Mouse (Mus musculus) hindbrain, postnatal 0 days (tissue): ENCODE measurements at regions not wholly inside any gene's neighbourhood (a gene's known extent, or its start where the extent isn't known, plus 50 kb on each side); places are given as distances from the start of the nearest gene placed in this dataset.

Experiments
- ATAC-seq: fragments of 200-750 bp; cut with Nextera tagmentation; 2 replicates; pipeline ENCODE4 v1.8.0; 2017; ENCODE audit warnings: mild to moderate bottlenecking, moderate TSS enrichment, moderate library complexity
- DNase-seq: peaks from one replicate; pipeline ENCODE4 v3.0.0-alpha.2; 2015; ENCODE audit warnings: low spot score
- H3K27ac ChIP-seq: fragments of 300-500 bp; sonication (generic); 2 replicates; pipeline ENCODE4 v1.5.1; 2014; ENCODE audit warnings: mild to moderate bottlenecking
- H3K27me3 ChIP-seq: fragments of 300-500 bp; sonication (generic); 2 replicates; pipeline ENCODE4 v1.6.1; 2014; ENCODE audit warnings: low read length, mixed read lengths; ENCODE audit not compliant: insufficient read depth
- H3K36me3 ChIP-seq: fragments of 300-500 bp; sonication (generic); 2 replicates; pipeline ENCODE4 v1.6.1; 2014; ENCODE audit warnings: low read length, mixed read lengths; ENCODE audit not compliant: insufficient read depth
- H3K4me1 ChIP-seq: fragments of 300-500 bp; sonication (generic); 2 replicates; pipeline ENCODE4 v1.6.1; 2014; ENCODE audit warnings: antibody characterized with exemption, low read length, mixed read lengths; ENCODE audit not compliant: insufficient read depth
- H3K4me2 ChIP-seq: fragments of 300-500 bp; sonication (generic); 2 replicates; pipeline ENCODE4 v1.6.1; 2014; ENCODE audit warnings: low read depth, mild to moderate bottlenecking, low read length, moderate library complexity, mixed read lengths
- H3K4me3 ChIP-seq: fragments of 300-500 bp; sonication (generic); 2 replicates; pipeline ENCODE4 v1.5.1; 2014; ENCODE audit warnings: low read length
- H3K9ac ChIP-seq: fragments of 300-500 bp; sonication (generic); replicated peaks from 2 replicates; pipeline ENCODE4 v1.6.1; 2014; ENCODE audit warnings: mild to moderate bottlenecking, low read length, moderate library complexity, mixed read lengths
- H3K9me3 ChIP-seq: fragments of 300-500 bp; sonication (generic); 2 replicates; pipeline ENCODE4 v1.6.1; 2016; ENCODE audit warnings: low read length, mixed read lengths
- CTCF ChIP-seq: IDR thresholded peaks from 2 replicates; pipeline ENCODE4 v1.5.1; 2016; ENCODE audit warnings: antibody characterized with exemption, control low read depth, low read depth
- WGBS: fragments of 180-500 bp; shearing (Covaris S2); extraction: QIAGEN DNeasy Blood & Tissue Kit; methylation state at CpG from one replicate; pipeline ENCODE4 v1.1.7; 2014; 5-methylcytosine and 5-hydroxymethylcytosine counted together

- TF ChIP-seq CTCF = no peak
- Histone ChIP-seq H3K9me3 (no peaks in the 10 kb centered on the region), H3K27me3 (no peaks in the 10 kb centered on the region), H3K27ac (no peak overlapping the region), H3K4me1 (no peaks in the 10 kb centered on the region), H3K9ac (no peak overlapping the region), H3K36me3 (no peaks in the 10 kb centered on the region), H3K4me2 (no peak overlapping the region), H3K4me3 (no peak overlapping the region)
- no peak for DNase-seq
- no peak for ATAC-seq
- WGBS = 91% methylated on average over 3 of the region's 3 CpGs
Measured at GRCm38 (mm10) chr1:13949241-13949640, 2143.9 kb downstream of the 4930444P10Rik start.

- H3K27me3 ChIP-seq = no peaks in the 10 kb centered on the region
- no peak overlapping the region for H3K9ac ChIP-seq
- H3K27ac ChIP-seq = no peak overlapping the region
- no peak for TF ChIP-seq CTCF
- no peaks in the 10 kb centered on the region for H3K4me1 ChIP-seq
- H3K4me2 ChIP-seq = no peak overlapping the region
- DNase-seq (no peak), ATAC-seq (no peak)
- WGBS = 91% methylated on average over 3 of the region's 3 CpGs
- no peaks in the 10 kb centered on the region for H3K36me3 ChIP-seq
- no peaks in the 10 kb centered on the region for H3K9me3 ChIP-seq
- H3K4me3 ChIP-seq = no peak overlapping the region
Measured at GRCm38 (mm10) chr1:13941351-13941750, 2151.8 kb downstream of the 4930444P10Rik start.

DNA sequence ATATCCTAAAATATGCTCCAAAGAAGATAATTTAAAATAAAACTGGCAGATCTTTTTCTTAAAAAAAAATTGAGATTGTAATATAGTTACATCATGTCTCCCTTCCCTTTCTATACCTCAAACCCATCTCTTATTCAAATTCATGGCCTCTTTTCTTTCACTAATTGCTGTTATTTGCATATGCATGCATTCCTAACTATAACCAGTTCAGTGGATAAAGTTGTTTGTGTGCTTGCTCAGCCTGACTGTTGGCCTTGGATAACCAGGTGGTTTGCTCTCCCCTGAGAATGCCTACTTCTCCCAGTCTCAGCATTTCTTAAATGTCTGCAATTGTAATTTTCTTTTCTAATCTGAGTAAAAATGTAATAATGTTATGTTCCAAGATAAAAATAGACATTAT is 2154.8 kb downstream of the 4930444P10Rik start:
- H3K4me1 ChIP-seq = no peaks in the 10 kb centered on the region
- no peak overlapping the region for H3K4me2 ChIP-seq
- no peak overlapping the region for H3K9ac ChIP-seq
- H3K27ac ChIP-seq = no peak overlapping the region
- DNase-seq = no peak
- no peak overlapping the region for H3K4me3 ChIP-seq
- no peak for TF ChIP-seq CTCF
- no peaks in the 10 kb centered on the region for H3K27me3 ChIP-seq
- no peaks in the 10 kb centered on the region for H3K36me3 ChIP-seq
- H3K9me3 ChIP-seq = no peaks in the 10 kb centered on the region
- no peak for ATAC-seq

DNA sequence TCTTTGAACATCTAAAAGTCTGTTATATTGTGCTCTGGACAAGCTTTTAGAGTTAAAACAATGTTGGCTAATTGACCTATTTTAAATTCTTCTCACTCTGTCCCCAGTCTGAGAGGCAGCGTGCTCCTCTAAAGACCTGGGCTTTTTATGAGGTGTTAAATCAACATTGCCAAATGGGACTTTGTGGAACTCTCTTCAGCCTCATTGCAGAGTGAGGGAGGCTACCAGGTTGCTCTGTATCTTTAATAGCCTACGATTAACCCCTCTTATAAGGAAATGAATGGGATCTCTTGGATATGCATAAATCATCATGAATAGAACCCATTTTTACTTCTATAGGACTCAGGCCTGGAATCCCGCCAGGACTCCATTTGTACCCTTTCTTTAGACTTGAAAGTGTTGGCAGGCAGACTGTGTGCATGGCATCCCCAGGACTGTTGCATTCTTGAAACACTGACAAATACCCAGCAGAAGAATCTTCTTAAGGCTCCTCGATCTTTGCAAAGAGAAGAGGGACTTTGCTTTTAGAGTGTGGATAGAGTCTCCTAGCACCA is 2157.1 kb downstream of the 4930444P10Rik start:
- DNase-seq = peak; percentile 74
- H3K36me3 ChIP-seq = no peaks in the 10 kb centered on the region
- no peaks in the 10 kb centered on the region for H3K4me1 ChIP-seq
- no peak overlapping the region for H3K9ac ChIP-seq
- H3K9me3 ChIP-seq = no peaks in the 10 kb centered on the region
- no peak overlapping the region for H3K4me3 ChIP-seq
- no peaks in the 10 kb centered on the region for H3K27me3 ChIP-seq
- WGBS = 19% methylated on average over 4 of the region's 4 CpGs
- 0 out of 2 replicates have a peak, but pooled peaks have one; percentile 51 for ATAC-seq
- no peak overlapping the region for H3K4me2 ChIP-seq
- H3K27ac ChIP-seq = no peak overlapping the region
- no peak for TF ChIP-seq CTCF

GRCm38 (mm10) chr1:13928679-13929078 is 2164.4 kb downstream of the 4930444P10Rik start:
- DNase-seq = no peak
- Histone ChIP-seq H3K36me3 (no peaks in the 10 kb centered on the region), H3K4me3 (no peak overlapping the region), H3K9me3 (no peaks in the 10 kb centered on the region), H3K27me3 (no peaks in the 10 kb centered on the region), H3K9ac (no peak overlapping the region), H3K4me2 (no peak overlapping the region), H3K4me1 (no peaks in the 10 kb centered on the region), H3K27ac (no peak overlapping the region)
- WGBS = 85% methylated on average over 2 of the region's 2 CpGs
- ATAC-seq = no peak
- no peak for TF ChIP-seq CTCF

DNA sequence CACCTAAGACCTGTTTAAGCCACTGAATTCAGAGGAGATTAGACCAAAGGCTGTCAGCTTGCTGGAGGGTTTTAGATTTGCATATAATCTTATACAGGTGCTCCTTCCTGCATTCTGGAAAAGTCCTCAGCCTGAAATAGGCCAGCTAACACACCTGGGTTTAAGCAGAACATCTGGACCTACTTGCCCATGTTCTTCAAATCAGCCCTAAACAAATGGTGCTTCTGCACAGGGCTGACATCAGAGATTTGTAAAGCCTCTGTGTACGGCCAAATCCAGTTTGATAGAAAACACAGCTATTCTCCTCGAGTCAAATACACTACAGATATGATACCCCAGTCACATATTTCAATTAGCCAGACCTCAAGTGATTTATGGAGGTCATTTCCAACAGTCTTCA is 2165.2 kb downstream of the 4930444P10Rik start:
- H3K4me2 ChIP-seq = no peak overlapping the region
- H3K36me3 ChIP-seq = no peaks in the 10 kb centered on the region
- H3K9ac ChIP-seq = no peak overlapping the region
- H3K4me3 ChIP-seq = no peak overlapping the region
- no peaks in the 10 kb centered on the region for H3K9me3 ChIP-seq
- DNase-seq = no peak
- no peak for TF ChIP-seq CTCF
- no peaks in the 10 kb centered on the region for H3K4me1 ChIP-seq
- no peak for ATAC-seq
- H3K27me3 ChIP-seq = no peaks in the 10 kb centered on the region
- H3K27ac ChIP-seq = no peak overlapping the region
- 68% methylated on average over 2 of the region's 2 CpGs for WGBS

GRCm38 (mm10) chr1:13925994-13926393 is 2167.1 kb downstream of the 4930444P10Rik start:
- Histone ChIP-seq H3K4me3 (no peak overlapping the region), H3K27me3 (no peaks in the 10 kb centered on the region), H3K36me3 (no peaks in the 10 kb centered on the region), H3K27ac (no peak overlapping the region), H3K9me3 (0 out of 2 replicates have a peak, but pooled peaks cover 4% of the 10 kb centered on the region), H3K9ac (no peak overlapping the region), H3K4me1 (no peaks in the 10 kb centered on the region), H3K4me2 (no peak overlapping the region)
- DNase-seq (no peak), ATAC-seq (no peak)
- no peak for TF ChIP-seq CTCF
- WGBS = 92% methylated on average over 2 of the region's 2 CpGs
